Mouse (Mus musculus): ENCODE data around the gene Ap5z1. TPM values are rescaled to one million over a fixed set of nuclear protein-coding genes. Genes with fewer than 3 reads are reported as not detected.
A peak's percentile ranks its signal among the peaks of the same experiment; 100 is the strongest.

Ap5z1 gene
- polyA plus RNA-seq, 1 experiment from 2014 or later = 8.7 TPM

DNA sequence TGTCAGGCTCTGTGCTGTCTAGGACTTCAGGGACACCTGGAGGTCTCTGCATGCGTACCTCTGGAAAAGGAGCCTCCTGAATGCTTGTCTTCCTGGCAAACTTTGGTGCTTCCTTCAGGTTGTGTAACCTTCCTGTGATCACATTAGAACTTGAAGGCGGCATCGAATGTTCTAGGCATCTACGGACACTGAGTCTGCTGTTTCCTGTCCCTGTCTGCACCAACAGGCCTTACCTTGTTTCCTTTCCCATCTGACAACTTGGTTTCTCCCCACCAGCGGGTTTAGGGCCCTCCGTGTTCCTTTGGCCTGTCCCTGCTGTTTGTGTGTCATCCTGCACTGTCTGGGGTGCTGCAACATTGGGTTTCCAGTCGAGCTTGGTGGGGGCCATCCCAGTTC lies 21.7 kb upstream of the Ap5z1 start:
- H3K27me3 ChIP-seq (replicated peaks; ENCODE audit: control insufficient read depth, insufficient read depth, low read length) = no peaks in the 10 kb centered on the region
- no peak for ATAC-seq (ENCODE audit: low read depth)
- H3K9me3 ChIP-seq (ENCODE audit: control insufficient read depth, low read length) = no peaks in the 10 kb centered on the region
- H3K36me3 ChIP-seq (ENCODE audit: control insufficient read depth, insufficient read depth, low read length) = peaks cover 4% of the 10 kb centered on the region; the same call in 1 of the 2 replicates
- 82% methylated on average over 7 of the region's 7 CpGs for WGBS
- H3K9ac ChIP-seq (ENCODE audit: low read depth, low read length) = no peak overlapping the region; the same call in 1 of the 2 replicates
- no peak for DNase-seq (ENCODE audit: low spot score)
- H3K27ac ChIP-seq (replicated peaks; ENCODE audit: low read depth, low read length) = peak overlapping the region; percentile 97
- peak overlapping the region; percentile 70; the same call in 1 of the 2 replicates for H3K4me2 ChIP-seq (ENCODE audit: low read depth, low read length)
- no peak overlapping the region for H3K4me3 ChIP-seq (ENCODE audit: low read depth, low read length)
- peaks cover 56% of the 10 kb centered on the region for H3K4me1 ChIP-seq (ENCODE audit: control insufficient read depth, insufficient read depth, low read length)

DNA sequence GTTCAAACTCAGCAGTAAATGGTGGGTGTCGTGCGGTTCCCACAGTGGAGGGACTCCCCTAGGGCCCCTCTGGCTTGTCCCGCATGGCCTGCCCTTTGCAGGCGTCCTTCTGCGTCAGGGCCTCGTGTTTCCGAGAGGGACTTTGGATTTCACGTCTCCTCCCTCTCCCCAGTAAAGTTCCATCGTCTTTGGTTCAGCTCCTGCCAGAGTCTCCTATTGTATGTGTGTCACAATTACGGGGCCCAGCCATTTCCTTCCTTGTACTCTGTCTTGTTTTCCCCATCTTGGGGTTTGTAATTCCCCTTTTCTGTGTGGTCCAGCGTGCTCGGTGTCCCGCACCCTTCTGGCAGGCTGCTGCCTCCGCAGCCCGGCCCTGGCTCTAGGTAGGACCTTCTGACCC lies 20.2 kb upstream of the Ap5z1 start:
- 71% methylated on average over 15 of the region's 15 CpGs for WGBS
- ATAC-seq (ENCODE audit: low read depth) (no peak), DNase-seq (ENCODE audit: low spot score) (no peak)
- peaks cover 61% of the 10 kb centered on the region for H3K4me1 ChIP-seq (ENCODE audit: control insufficient read depth, insufficient read depth, low read length)
- H3K4me2 ChIP-seq (ENCODE audit: low read depth, low read length) = no peak overlapping the region
- no peaks in the 10 kb centered on the region for H3K36me3 ChIP-seq (ENCODE audit: control insufficient read depth, insufficient read depth, low read length)
- H3K27me3 ChIP-seq (replicated peaks; ENCODE audit: control insufficient read depth, insufficient read depth, low read length) = no peaks in the 10 kb centered on the region
- H3K27ac ChIP-seq (replicated peaks; ENCODE audit: low read depth, low read length) = no peak overlapping the region
- no peak overlapping the region for H3K9ac ChIP-seq (ENCODE audit: low read depth, low read length)
- no peaks in the 10 kb centered on the region for H3K9me3 ChIP-seq (ENCODE audit: control insufficient read depth, low read length)
- H3K4me3 ChIP-seq (ENCODE audit: low read depth, low read length) = no peak overlapping the region

DNA sequence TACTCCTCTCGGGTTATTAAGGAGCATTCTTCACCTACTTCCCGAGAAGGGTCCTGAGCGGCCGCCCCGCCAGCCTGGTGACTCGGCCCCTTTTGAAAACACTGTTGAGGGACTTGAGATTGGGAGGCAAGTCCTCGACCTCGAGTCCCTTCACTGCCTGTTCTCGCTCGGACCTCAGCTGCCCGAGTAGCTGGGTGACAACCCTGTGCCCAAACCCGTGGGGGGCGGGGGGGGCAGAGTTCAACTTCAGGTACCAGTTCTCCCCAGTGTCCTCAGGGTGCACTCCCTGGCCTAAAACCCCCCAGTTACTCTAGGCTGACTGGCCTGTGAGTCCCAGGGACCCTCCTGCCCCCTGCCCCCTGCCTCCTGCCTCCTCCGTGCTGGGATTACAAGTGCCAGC lies 19.8 kb upstream of the Ap5z1 start:
- no peaks in the 10 kb centered on the region for H3K27me3 ChIP-seq (replicated peaks; ENCODE audit: control insufficient read depth, insufficient read depth, low read length)
- H3K36me3 ChIP-seq (ENCODE audit: control insufficient read depth, insufficient read depth, low read length) = 0 out of 2 replicates have a peak, but pooled peaks cover 5% of the 10 kb centered on the region
- no peaks in the 10 kb centered on the region for H3K9me3 ChIP-seq (ENCODE audit: control insufficient read depth, low read length)
- no peak overlapping the region for H3K9ac ChIP-seq (ENCODE audit: low read depth, low read length)
- peaks cover 60% of the 10 kb centered on the region for H3K4me1 ChIP-seq (ENCODE audit: control insufficient read depth, insufficient read depth, low read length)
- DNase-seq (ENCODE audit: low spot score) (no peak), ATAC-seq (ENCODE audit: low read depth) (no peak)
- H3K27ac ChIP-seq (replicated peaks; ENCODE audit: low read depth, low read length) = no peak overlapping the region
- H3K4me3 ChIP-seq (ENCODE audit: low read depth, low read length) = no peak overlapping the region
- 76% methylated on average over 14 of the region's 14 CpGs for WGBS
- no peak overlapping the region for H3K4me2 ChIP-seq (ENCODE audit: low read depth, low read length)

DNA sequence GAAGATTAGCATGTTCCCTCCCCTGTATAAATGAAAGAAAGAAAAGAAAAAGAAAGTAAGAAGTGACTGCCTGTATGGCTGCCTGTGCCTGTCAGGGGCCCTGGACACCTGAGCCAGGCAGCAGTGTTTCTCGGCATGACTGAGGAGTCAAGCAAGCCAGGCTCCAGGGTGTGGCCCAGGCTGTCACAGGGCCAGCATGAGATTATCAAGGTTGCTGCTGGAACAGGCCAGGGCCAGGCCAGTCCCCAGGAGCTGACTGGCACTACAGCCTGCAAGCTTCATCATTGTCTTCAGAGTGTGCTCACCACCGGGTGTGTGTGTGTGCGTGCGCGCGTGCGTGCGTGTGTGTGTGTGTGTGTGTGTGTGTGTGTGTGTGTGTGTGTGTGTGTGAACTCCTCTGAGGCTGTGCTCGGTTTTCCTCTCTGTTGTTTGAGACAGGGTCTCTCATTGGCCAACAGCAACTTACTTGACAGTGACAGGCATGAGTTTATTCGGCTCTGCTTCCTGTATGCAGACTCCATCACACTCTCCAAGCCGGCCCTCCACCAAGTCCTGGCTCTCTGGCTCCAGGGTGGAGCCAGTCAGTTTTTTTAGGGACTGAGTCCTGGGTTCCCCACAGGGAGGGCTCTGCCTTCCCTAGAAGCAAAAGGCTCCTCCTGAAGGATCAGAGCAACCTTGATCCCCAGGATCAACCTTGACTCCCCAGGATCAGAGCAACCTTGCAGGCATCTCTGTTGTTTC lies 18.8 kb upstream of the Ap5z1 start:
- Histone ChIP-seq H3K27ac (replicated peaks; ENCODE audit: low read depth, low read length) (0 out of 2 replicates have a peak overlapping the region, but pooled peaks have one; percentile 8), H3K27me3 (replicated peaks; ENCODE audit: control insufficient read depth, insufficient read depth, low read length) (no peaks in the 10 kb centered on the region), H3K4me1 (ENCODE audit: control insufficient read depth, insufficient read depth, low read length) (peaks cover 51% of the 10 kb centered on the region), H3K9ac (ENCODE audit: low read depth, low read length) (no peak overlapping the region), H3K4me2 (ENCODE audit: low read depth, low read length) (no peak overlapping the region), H3K36me3 (ENCODE audit: control insufficient read depth, insufficient read depth, low read length) (peaks cover 7% of the 10 kb centered on the region), H3K4me3 (ENCODE audit: low read depth, low read length) (no peak overlapping the region), H3K9me3 (ENCODE audit: control insufficient read depth, low read length) (no peaks in the 10 kb centered on the region)
- 20% methylated on average over 4 of the region's 11 CpGs for WGBS
- DNase-seq (ENCODE audit: low spot score) = peak; percentile 56
- no peak for ATAC-seq (ENCODE audit: low read depth)

DNA sequence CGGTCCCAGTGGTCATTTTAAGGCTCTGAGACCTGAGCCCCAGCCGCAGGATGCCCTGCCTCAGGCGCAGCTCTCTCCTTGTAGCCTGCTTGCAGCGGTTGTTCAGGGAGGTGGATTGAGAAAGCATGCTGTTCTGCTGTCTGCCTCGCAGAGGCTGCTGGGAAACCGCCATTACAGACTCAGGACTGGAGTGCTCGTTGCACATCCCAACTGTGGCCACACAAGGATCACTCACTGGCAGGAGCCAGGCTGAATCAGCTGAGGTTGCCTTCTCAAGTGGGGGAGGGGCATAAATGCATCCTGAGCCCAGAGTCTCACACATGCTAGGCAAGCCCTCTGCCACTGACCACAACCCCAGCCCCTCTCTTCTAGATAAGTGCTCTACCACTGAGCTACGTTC lies 18.0 kb upstream of the Ap5z1 start:
- Histone ChIP-seq H3K36me3 (ENCODE audit: control insufficient read depth, insufficient read depth, low read length) (peaks cover 15% of the 10 kb centered on the region), H3K9me3 (ENCODE audit: control insufficient read depth, low read length) (no peaks in the 10 kb centered on the region), H3K4me1 (ENCODE audit: control insufficient read depth, insufficient read depth, low read length) (peaks cover 48% of the 10 kb centered on the region), H3K27ac (replicated peaks; ENCODE audit: low read depth, low read length) (no peak overlapping the region), H3K9ac (ENCODE audit: low read depth, low read length) (no peak overlapping the region), H3K27me3 (replicated peaks; ENCODE audit: control insufficient read depth, insufficient read depth, low read length) (no peaks in the 10 kb centered on the region), H3K4me2 (ENCODE audit: low read depth, low read length) (no peak overlapping the region), H3K4me3 (ENCODE audit: low read depth, low read length) (no peak overlapping the region)
- 40% methylated on average over 8 of the region's 8 CpGs for WGBS
- DNase-seq (ENCODE audit: low spot score) = peak; percentile 41
- no peak for ATAC-seq (ENCODE audit: low read depth)

DNA sequence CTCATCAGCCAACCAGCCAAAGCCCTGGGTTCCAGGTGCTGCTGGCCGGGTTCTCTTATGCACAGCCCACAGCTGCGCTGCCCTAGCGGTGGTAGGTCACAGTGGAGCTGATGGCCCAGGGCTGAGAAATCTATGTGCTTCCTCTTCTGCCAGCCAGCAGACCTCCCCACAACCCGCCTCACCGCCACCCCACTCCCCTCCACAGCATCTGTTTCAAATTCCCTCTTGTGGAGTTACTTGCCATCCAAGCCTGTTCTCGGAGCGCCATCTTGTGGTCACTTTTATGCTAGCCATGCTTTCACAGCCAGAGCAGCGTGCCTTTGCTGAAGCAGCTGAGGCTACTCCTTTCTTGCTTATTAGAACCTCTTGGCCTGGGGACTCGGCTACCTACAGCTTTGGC lies 15.7 kb upstream of the Ap5z1 start:
- peaks cover 36% of the 10 kb centered on the region for H3K36me3 ChIP-seq (ENCODE audit: control insufficient read depth, insufficient read depth, low read length)
- no peak overlapping the region for H3K4me3 ChIP-seq (ENCODE audit: low read depth, low read length)
- peak; percentile 95 for DNase-seq (ENCODE audit: low spot score)
- H3K4me2 ChIP-seq (ENCODE audit: low read depth, low read length) = 0 out of 2 replicates have a peak overlapping the region, but pooled peaks have one; percentile 11
- peak overlapping the region; percentile 45; the same call in 1 of the 2 replicates for H3K27ac ChIP-seq (replicated peaks; ENCODE audit: low read depth, low read length)
- ATAC-seq (ENCODE audit: low read depth) = peak; percentile 86
- no peak overlapping the region for H3K9ac ChIP-seq (ENCODE audit: low read depth, low read length)
- peaks cover 26% of the 10 kb centered on the region for H3K4me1 ChIP-seq (ENCODE audit: control insufficient read depth, insufficient read depth, low read length)
- 4% methylated on average over 7 of the region's 9 CpGs for WGBS
- H3K27me3 ChIP-seq (replicated peaks; ENCODE audit: control insufficient read depth, insufficient read depth, low read length) = no peaks in the 10 kb centered on the region
- H3K9me3 ChIP-seq (ENCODE audit: control insufficient read depth, low read length) = no peaks in the 10 kb centered on the region

DNA sequence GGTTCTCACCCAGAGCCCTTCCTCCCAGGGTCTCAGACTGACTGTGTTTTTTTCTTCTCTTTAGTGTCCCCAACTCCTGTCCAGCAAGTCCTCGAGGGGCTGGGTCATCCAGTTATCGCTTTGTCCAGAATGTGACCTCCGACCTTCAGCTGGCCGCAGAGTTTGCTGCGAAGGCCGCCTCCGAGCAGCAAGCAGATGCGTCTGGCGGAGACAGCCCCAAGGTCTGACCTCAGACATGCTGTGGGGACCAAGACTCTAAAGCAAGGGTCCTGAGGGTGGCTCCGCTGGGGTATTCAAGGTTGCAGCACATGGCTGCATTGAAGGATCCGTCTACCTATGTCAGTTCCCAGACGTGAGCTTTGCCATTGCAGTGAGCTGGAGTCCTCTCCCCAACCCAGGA lies 15.1 kb upstream of the Ap5z1 start:
- Histone ChIP-seq H3K4me2 (ENCODE audit: low read depth, low read length) (no peak overlapping the region), H3K9me3 (ENCODE audit: control insufficient read depth, low read length) (no peaks in the 10 kb centered on the region), H3K9ac (ENCODE audit: low read depth, low read length) (no peak overlapping the region), H3K27me3 (replicated peaks; ENCODE audit: control insufficient read depth, insufficient read depth, low read length) (no peaks in the 10 kb centered on the region), H3K36me3 (ENCODE audit: control insufficient read depth, insufficient read depth, low read length) (peaks cover 40% of the 10 kb centered on the region), H3K4me1 (ENCODE audit: control insufficient read depth, insufficient read depth, low read length) (peaks cover 21% of the 10 kb centered on the region), H3K27ac (replicated peaks; ENCODE audit: low read depth, low read length) (no peak overlapping the region), H3K4me3 (ENCODE audit: low read depth, low read length) (no peak overlapping the region)
- WGBS = 48% methylated on average over 12 of the region's 12 CpGs
- DNase-seq (ENCODE audit: low spot score) (no peak), ATAC-seq (ENCODE audit: low read depth) (no peak)

DNA sequence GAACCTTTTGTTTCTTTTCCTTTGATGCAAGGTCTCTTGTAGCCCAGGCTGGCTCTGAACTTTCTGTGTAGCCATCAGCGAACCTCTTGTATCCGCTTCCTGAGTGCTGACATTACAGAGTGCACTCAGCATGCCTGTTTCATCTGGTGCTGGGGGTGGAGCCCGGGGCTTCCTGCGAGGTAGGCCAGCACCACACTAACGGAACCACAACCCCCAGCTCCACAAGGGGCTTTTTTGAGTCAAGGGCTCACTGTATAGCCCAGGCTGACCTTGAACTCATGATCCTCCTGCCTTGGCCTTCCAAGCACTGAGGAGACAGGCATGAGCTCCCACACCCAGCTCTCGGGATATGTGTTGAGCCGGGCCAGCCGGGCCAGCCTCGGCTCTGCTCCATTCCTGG lies 12.9 kb upstream of the Ap5z1 start:
- no peak overlapping the region for H3K9ac ChIP-seq (ENCODE audit: low read depth, low read length)
- ATAC-seq (ENCODE audit: low read depth) (no peak), DNase-seq (ENCODE audit: low spot score) (no peak)
- H3K4me2 ChIP-seq (ENCODE audit: low read depth, low read length) = no peak overlapping the region
- WGBS = 89% methylated on average over 9 of the region's 9 CpGs
- H3K4me3 ChIP-seq (ENCODE audit: low read depth, low read length) = no peak overlapping the region
- peaks cover 5% of the 10 kb centered on the region; the same call in 1 of the 2 replicates for H3K4me1 ChIP-seq (ENCODE audit: control insufficient read depth, insufficient read depth, low read length)
- no peaks in the 10 kb centered on the region for H3K9me3 ChIP-seq (ENCODE audit: control insufficient read depth, low read length)
- H3K27ac ChIP-seq (replicated peaks; ENCODE audit: low read depth, low read length) = no peak overlapping the region
- H3K27me3 ChIP-seq (replicated peaks; ENCODE audit: control insufficient read depth, insufficient read depth, low read length) = no peaks in the 10 kb centered on the region
- H3K36me3 ChIP-seq (ENCODE audit: control insufficient read depth, insufficient read depth, low read length) = peaks cover 61% of the 10 kb centered on the region

DNA sequence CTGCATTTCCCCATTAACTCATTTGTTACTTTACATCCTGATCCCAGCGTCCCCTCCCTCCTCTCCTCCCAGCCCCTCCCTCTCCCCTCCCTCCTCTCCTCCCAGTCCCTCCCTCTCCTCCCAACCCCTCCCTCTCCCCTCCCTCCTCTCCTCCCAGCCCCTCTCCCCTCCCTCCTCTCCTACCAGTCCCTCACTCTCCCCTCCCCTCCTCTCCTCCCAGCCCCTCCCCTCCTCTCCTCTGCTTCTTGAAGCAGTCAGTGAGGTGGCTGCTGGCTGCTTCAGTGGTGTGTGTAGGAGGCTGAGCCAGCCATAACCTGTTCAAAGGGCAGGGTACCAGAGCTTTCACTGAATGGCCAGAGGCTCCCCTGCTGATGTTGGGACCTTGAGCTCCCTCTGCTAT lies 12.0 kb upstream of the Ap5z1 start:
- Histone ChIP-seq H3K9ac (ENCODE audit: low read depth, low read length) (no peak overlapping the region), H3K27me3 (replicated peaks; ENCODE audit: control insufficient read depth, insufficient read depth, low read length) (no peaks in the 10 kb centered on the region), H3K4me3 (ENCODE audit: low read depth, low read length) (no peak overlapping the region), H3K36me3 (ENCODE audit: control insufficient read depth, insufficient read depth, low read length) (peaks cover 70% of the 10 kb centered on the region), H3K27ac (replicated peaks; ENCODE audit: low read depth, low read length) (no peak overlapping the region), H3K4me1 (ENCODE audit: control insufficient read depth, insufficient read depth, low read length) (peaks cover 5% of the 10 kb centered on the region; the same call in 1 of the 2 replicates), H3K9me3 (ENCODE audit: control insufficient read depth, low read length) (no peaks in the 10 kb centered on the region), H3K4me2 (ENCODE audit: low read depth, low read length) (no peak overlapping the region)
- no peak for ATAC-seq (ENCODE audit: low read depth)
- 17% methylated on average over 1 of the region's 1 CpGs for WGBS
- DNase-seq (ENCODE audit: low spot score) = peak; percentile 54

All from embryonic facial prominence, embryonic 14.5 days (tissue).